ENCODE assay signal across 17 mouse cellular contexts in the genomic region with DNA sequence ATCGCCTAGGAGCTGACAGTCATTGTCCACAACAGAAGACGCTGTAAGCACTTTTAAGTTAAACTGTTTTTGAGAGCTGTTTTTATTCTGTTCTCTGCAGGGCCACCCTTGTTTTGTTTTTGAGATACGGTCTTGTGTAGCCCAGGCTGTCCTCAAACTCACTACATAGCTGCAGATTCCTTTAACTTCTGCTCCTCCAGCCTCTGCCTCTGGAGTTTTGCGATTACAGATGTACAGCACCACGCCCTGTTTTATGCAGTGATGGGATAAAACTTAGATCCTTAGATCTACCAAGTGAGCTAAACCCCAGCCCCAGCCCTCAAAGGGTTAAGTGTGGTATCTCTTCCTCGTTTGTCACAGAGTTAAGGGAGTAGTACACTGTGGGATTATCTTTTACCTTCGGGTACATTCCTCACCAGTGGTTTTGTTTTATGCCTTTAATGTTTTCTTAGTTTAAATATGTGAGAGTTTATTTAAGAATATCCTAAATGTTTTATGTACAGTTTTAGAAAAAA. TPM values are rescaled to one million over a fixed set of nuclear protein-coding genes. Genes with fewer than 3 reads are reported as not detected.
"Had no signal": no experiment of that assay in that cellular context is flagged by ENCODE, and none has a peak within 500 bp of the region (broad histone marks: within the 10 kb centered on the region; RNA-seq: fewer than 3 reads in every experiment).

No protein-coding gene starts in this region.

- H3K27me3 ChIP-seq: kidney, embryonic 15.5 days; limb, embryonic 15.5 days; midbrain, embryonic 13.5 days had no signal

- H3K9ac ChIP-seq: kidney, embryonic 15.5 days; limb, embryonic 15.5 days; lung, embryonic 14.5 days; midbrain, embryonic 13.5 days had no signal

- DNase-seq: kidney, adult 11 months; kidney, postnatal 14 days; layer of hippocampus, postnatal 36 days; lung, embryonic 14.5 days; lung, postnatal 10 days; right cerebral cortex, adult 18-20 months; right cerebral cortex, postnatal 25 days; thymus, adult 2 months; thymus, postnatal 36 days had no signal

- H3K9me3 ChIP-seq: kidney, embryonic 15.5 days; limb, embryonic 15.5 days; midbrain, embryonic 13.5 days had no signal

- H3K4me3 ChIP-seq: kidney, embryonic 15.5 days; limb, embryonic 15.5 days; midbrain, embryonic 13.5 days had no signal

- H3K4me2 ChIP-seq: kidney, embryonic 15.5 days; limb, embryonic 15.5 days; lung, embryonic 14.5 days; midbrain, embryonic 13.5 days had no signal

- ATAC-seq: midbrain, embryonic 13.5 days had no signal

- H3K27ac ChIP-seq: kidney, embryonic 15.5 days; limb, embryonic 15.5 days; macrophage; midbrain, embryonic 13.5 days had no signal

- H3K4me1 ChIP-seq: kidney, embryonic 15.5 days; limb, embryonic 15.5 days; midbrain, embryonic 13.5 days had no signal

RNA-seq across cellular contexts. Expression of gene Pet117, which starts 13.9 kb away (rescaled TPM):
- total RNA-seq: midbrain, postnatal 0 days had no signal
- polyA plus RNA-seq: large intestine, adult 2 months; neural tube, embryonic 14.5 days; small intestine, adult 2 months; thymus, adult 2 months had no signal

RNA-seq across cellular contexts. Expression of gene Ovol2, which starts 50.7 kb away (rescaled TPM):
- total RNA-seq: midbrain, postnatal 0 days had no signal
- polyA plus RNA-seq: macrophage; midbrain, embryonic 13.5 days; midbrain, postnatal 0 days; neural tube, embryonic 14.5 days had no signal
